Mouse (Mus musculus) testis, postnatal 10 days (tissue): ENCODE measurements around the gene Grm1.
"Not testable (repeated sequence)": the region's sequence is repeated elsewhere in the genome, so short reads cannot be mapped to it uniquely, and the experiment has no call there.

Source experiments
- DNase-seq: peaks from one replicate; pipeline ENCODE4 v3.0.0; 2021; ENCODE audit warnings: low spot score

Grm1 gene

GRCm38 (mm10) chr10:11081611-11082398, at the start of gene Grm1:
Grm1 (minus strand) TSS chr10:11082356.
- DNase-seq, result peak; percentile 57

- no peak for DNase-seq
These were observed 39.6 kb upstream of the Grm1 start for GRCm38 (mm10) chr10:11121781-11122180.

GRCm38 (mm10) chr10:11098475-11099044, 16.4 kb upstream of the Grm1 start:
- no peak for DNase-seq

- no peak for DNase-seq
These were observed 4.2 kb upstream of the Grm1 start for GRCm38 (mm10) chr10:11086348-11086747.

- no peak for DNase-seq
These were observed 1.2 kb downstream of the Grm1 start for GRCm38 (mm10) chr10:11080725-11081610.

GRCm38 (mm10) chr10:11080013-11080724, 2.0 kb downstream of the Grm1 start:
- no peak for DNase-seq

GRCm38 (mm10) chr10:11079506-11079905, 2.6 kb downstream of the Grm1 start:
- no peak for DNase-seq

GRCm38 (mm10) chr10:11065136-11065535, 17.0 kb downstream of the Grm1 start:
- DNase-seq, result no peak

- DNase-seq, result no peak
These were observed 20.7 kb downstream of the Grm1 start for GRCm38 (mm10) chr10:11061318-11062071.

- DNase-seq, result no peak
These were observed 32.8 kb downstream of the Grm1 start for GRCm38 (mm10) chr10:11049361-11049760.

- DNase-seq, result not testable (repeated sequence)
These were observed 36.7 kb downstream of the Grm1 start for GRCm38 (mm10) chr10:11045421-11045820.

- DNase-seq, result no peak
These were observed 37.6 kb downstream of the Grm1 start for GRCm38 (mm10) chr10:11044455-11045106.

GRCm38 (mm10) chr10:11039323-11039722, 42.8 kb downstream of the Grm1 start:
- DNase-seq, result no peak

GRCm38 (mm10) chr10:11032221-11032620, 49.9 kb downstream of the Grm1 start:
- no peak for DNase-seq

GRCm38 (mm10) chr10:11025764-11026518, 56.2 kb downstream of the Grm1 start:
- no peak for DNase-seq

- DNase-seq, result no peak
These were observed 63.1 kb downstream of the Grm1 start for GRCm38 (mm10) chr10:11018970-11019531.

GRCm38 (mm10) chr10:11013653-11014052, 68.5 kb downstream of the Grm1 start:
- no peak for DNase-seq

GRCm38 (mm10) chr10:10996766-10997165, 85.4 kb downstream of the Grm1 start:
- no peak for DNase-seq

- no peak for DNase-seq
These were observed 90.4 kb downstream of the Grm1 start for GRCm38 (mm10) chr10:10991708-10992107.

- DNase-seq, result no peak
These were observed 110.8 kb downstream of the Grm1 start for GRCm38 (mm10) chr10:10971311-10971710.
